Mouse (Mus musculus) erythroblast, embryonic 14.5 days (primary cell): ENCODE results near the gene Fbxo24.

Experiments used
- GATA1 ChIP-seq: IDR thresholded peaks from 2 replicates; pipeline ENCODE4 v1.6.1; 2012; ENCODE audit warnings: low read length, inconsistent platforms, mixed read lengths
- TAL1 ChIP-seq: IDR thresholded peaks from 3 replicates; pipeline ENCODE4 v1.6.1; 2012; ENCODE audit warnings: low read length, inconsistent platforms, mixed read lengths

GRCm38 (mm10) chr5:137653366-137653765 lies 24.6 kb upstream of the Fbxo24 start:
- TF ChIP-seq GATA1: no peak
- no peak for TF ChIP-seq TAL1
